ENCODE assay signal across 8 mouse cellular contexts in genomic region chr2:30251417-30252104, GRCm38 (mm10). TPM values are rescaled to one million over a fixed set of nuclear protein-coding genes. Genes with fewer than 3 reads are reported as not detected.
DNase-seq lines count a peak whose midpoint lies in the region.

No protein-coding gene starts in this region.

- no peak overlapping the region for H3K4me3 ChIP-seq in embryonic facial prominence, embryonic 10.5 days

- WGBS in embryonic facial prominence, embryonic 10.5 days: 77% methylated on average over 5 of the region's 5 CpGs

- H3K9me3 ChIP-seq in embryonic facial prominence, embryonic 10.5 days: no peaks in the 10 kb centered on the region

- intact Hi-C loops in left cerebral cortex, postnatal 4 days (cut with DNase I): no loop called here
- intact Hi-C loops in left cerebral cortex, postnatal 10 days (cut with DNase I): no loop called here
- intact Hi-C loops in gastrocnemius, postnatal 14 days (cut with DNase I; ENCODE audit: low total_unique reads): no loop called here

- no peaks in the 10 kb centered on the region for H3K27me3 ChIP-seq in embryonic facial prominence, embryonic 10.5 days (replicated peaks; ENCODE audit: low read depth, poor library complexity, severe bottlenecking)

- H3K4me1 ChIP-seq in embryonic facial prominence, embryonic 10.5 days: peaks cover 10% of the 10 kb centered on the region

- DNase-seq in left cerebral cortex, postnatal 4 days: peak; percentile 35
- DNase-seq in left cerebral cortex, postnatal 10 days (ENCODE audit: extremely low spot score in 1 of 2, low spot score in 2 of 2): no peak
- DNase-seq in embryonic facial prominence, embryonic 10.5 days (ENCODE audit: low spot score): no peak
- peak; percentile 54 for DNase-seq in kidney, postnatal 14 days
- peak; percentile 88 for DNase-seq in naive thymus-derived CD4-positive, alpha-beta T cell, adult 2 months (ENCODE audit: low read depth)
- DNase-seq in embryo, embryonic 10.5 days (ENCODE audit: low spot score): no peak
- no peak for DNase-seq in adrenal gland, adult 8-10 months
- DNase-seq in gastrocnemius, postnatal 14 days: no peak

- H3K36me3 ChIP-seq in embryonic facial prominence, embryonic 10.5 days (replicated peaks): peaks cover 100% of the 10 kb centered on the region

- H3K27ac ChIP-seq in embryonic facial prominence, embryonic 10.5 days (replicated peaks): peak overlapping the region; percentile 30; the same call in 1 of the 2 replicates

RNA-seq across cellular contexts. Expression of gene Gm28035, which starts 11.2 kb away (rescaled TPM):
- total RNA-seq in left cerebral cortex, postnatal 4 days (2021): 10 to 100 TPM in 1 of 2 experiments, 1 to 10 TPM in 1; 7.7 to 10.5 TPM
- 1 to 10 TPM; 6.3 to 7.3 TPM for total RNA-seq in left cerebral cortex, postnatal 10 days (2021)
- polyA plus RNA-seq in embryonic facial prominence, embryonic 10.5 days (2016; fragmentation: Nextera tagmentation; extraction: Ambion mirVana): 0.05 and 0.09 TPM in 2 replicates
- total RNA-seq in adrenal gland, adult 8-10 months (2022): 1 to 10 TPM in 3 of 4 experiments, under 1 TPM in 1; 0.58 to 5.3 (median 2.8) TPM
- 1 to 10 TPM in 1 of 2 experiments, under 1 TPM in 1; 0.59 to 1.7 TPM for total RNA-seq in gastrocnemius, postnatal 14 days (2021)

RNA-seq across cellular contexts. Expression of gene Lrrc8a, which starts 14.0 kb away (rescaled TPM):
- 10 to 100 TPM; 50.6 to 55.9 TPM for total RNA-seq in left cerebral cortex, postnatal 4 days (2021)
- 10 to 100 TPM; 47.8 to 51.9 TPM for total RNA-seq in left cerebral cortex, postnatal 10 days (2021)
- 46.5 and 47.5 TPM in 2 replicates for polyA plus RNA-seq in embryonic facial prominence, embryonic 10.5 days (2016; fragmentation: Nextera tagmentation; extraction: Ambion mirVana)
- total RNA-seq in adrenal gland, adult 8-10 months (2022): 10 to 100 TPM; 54.6 to 63.0 (median 57.8) TPM
- 10 to 100 TPM; 19.3 to 30.1 TPM for total RNA-seq in gastrocnemius, postnatal 14 days (2021)

RNA-seq across cellular contexts. Expression of gene Phyhd1, which starts 14.4 kb away (rescaled TPM):
- 10 to 100 TPM; 17.1 to 19.3 TPM for total RNA-seq in left cerebral cortex, postnatal 4 days (2021)
- total RNA-seq in left cerebral cortex, postnatal 10 days (2021): 10 to 100 TPM; 14.2 to 14.6 TPM
- polyA plus RNA-seq in embryonic facial prominence, embryonic 10.5 days (2016; fragmentation: Nextera tagmentation; extraction: Ambion mirVana): 2.9 and 4.9 TPM in 2 replicates
- total RNA-seq in adrenal gland, adult 8-10 months (2022): 10 to 100 TPM; 12.0 to 20.7 (median 15.4) TPM
- 10 to 100 TPM; 11.0 to 14.3 TPM for total RNA-seq in gastrocnemius, postnatal 14 days (2021)

RNA-seq across cellular contexts. Expression of gene Gm28038, which starts 29.3 kb away (rescaled TPM):
- not detected for total RNA-seq in left cerebral cortex, postnatal 4 days (2021)
- total RNA-seq in left cerebral cortex, postnatal 10 days (2021): not detected
- not detected in 2 replicates for polyA plus RNA-seq in embryonic facial prominence, embryonic 10.5 days (2016; fragmentation: Nextera tagmentation; extraction: Ambion mirVana)
- total RNA-seq in adrenal gland, adult 8-10 months (2022): not detected
- total RNA-seq in gastrocnemius, postnatal 14 days (2021): under 1 TPM in 1 of 2 experiments, not detected in 1; 0.90 TPM

RNA-seq across cellular contexts. Expression of gene Dolk, which starts 34.6 kb away (rescaled TPM):
- 10 to 100 TPM; 18.7 to 21.6 TPM for total RNA-seq in left cerebral cortex, postnatal 4 days (2021)
- 10 to 100 TPM; 25.8 to 28.8 TPM for total RNA-seq in left cerebral cortex, postnatal 10 days (2021)
- polyA plus RNA-seq in embryonic facial prominence, embryonic 10.5 days (2016; fragmentation: Nextera tagmentation; extraction: Ambion mirVana): 23.9 and 24.0 TPM in 2 replicates
- 10 to 100 TPM; 31.2 to 42.7 (median 37.6) TPM for total RNA-seq in adrenal gland, adult 8-10 months (2022)
- 10 to 100 TPM; 18.8 to 18.9 TPM for total RNA-seq in gastrocnemius, postnatal 14 days (2021)

Comparison
In these comparisons a context has a peak if more than half of its experiments do, and no peak if none do; other contexts are left out.
1. DNase-seq: peak in left cerebral cortex, postnatal 4 days (single experiment), kidney, postnatal 14 days (single experiment) and naive thymus-derived CD4-positive, alpha-beta T cell, adult 2 months (single experiment); none in left cerebral cortex, postnatal 10 days (0 of 2), embryonic facial prominence, embryonic 10.5 days (single experiment), embryo, embryonic 10.5 days (single experiment), adrenal gland, adult 8-10 months (single experiment) and gastrocnemius, postnatal 14 days (single experiment).